In genomic region chr16:17922163-17922538, GRCm38 (mm10) we compare ENCODE assay signal across 9 mouse cellular contexts. TPM values are rescaled to one million over a fixed set of nuclear protein-coding genes. Genes with fewer than 3 reads are reported as not detected.
DNase-seq lines count a peak whose midpoint lies in the region; ATAC-seq and TF ChIP-seq lines count a peak whose summit lies in the region.
"Had no signal": no experiment of that assay in that cellular context is flagged by ENCODE, and none has a peak within 500 bp of the region (broad histone marks: within the 10 kb centered on the region; RNA-seq: fewer than 3 reads in every experiment).

No protein-coding gene starts in this region.

- 0 out of 2 replicates have a peak, but pooled peaks have one; percentile 10 for ATAC-seq in common myeloid progenitor, adult 5-6 weeks (replicated peaks; ENCODE audit: low read depth, poor library complexity, severe bottlenecking)
- peak; percentile 7 for ATAC-seq in forebrain, embryonic 16.5 days
- peak; percentile 16; the same call in 1 of the 2 replicates for ATAC-seq in liver, embryonic 16.5 days (ENCODE audit: low read depth)

- DNase-seq in layer of hippocampus, adult 2 months (ENCODE audit: low spot score in 2 of 2): no peak
- DNase-seq in layer of hippocampus, postnatal 10 days (ENCODE audit: low spot score in 2 of 2): no peak
- DNase-seq in adrenal gland, postnatal 10 days: no peak

- H3K4me3 ChIP-seq in layer of hippocampus, adult 2 months: peak overlapping the region; percentile 87
- H3K4me3 ChIP-seq in forebrain, embryonic 16.5 days (replicated peaks; ENCODE audit: low read length): peak overlapping the region; percentile 82
- H3K4me3 ChIP-seq in liver, embryonic 16.5 days (ENCODE audit: low read depth, low read length): peak overlapping the region; percentile 89
- H3K4me3 ChIP-seq in testis, adult 2 months (ENCODE audit: control insufficient read depth, low read depth, low read length): peak overlapping the region; percentile 97

- H3K27me3 ChIP-seq in forebrain, embryonic 16.5 days (replicated peaks; ENCODE audit: control insufficient read depth, insufficient read depth, low read length): peaks cover 6% of the 10 kb centered on the region
- H3K27me3 ChIP-seq in liver, embryonic 16.5 days (ENCODE audit: control insufficient read depth, insufficient read depth, low read depth, low read length): peaks cover 6% of the 10 kb centered on the region; the same call in 1 of the 2 replicates
- H3K27me3 ChIP-seq in testis, adult 2 months (ENCODE audit: control insufficient read depth, insufficient read depth, low read length): no peaks in the 10 kb centered on the region

- no peaks in the 10 kb centered on the region for H3K9me3 ChIP-seq in forebrain, embryonic 16.5 days (ENCODE audit: control insufficient read depth, low read length)
- no peaks in the 10 kb centered on the region for H3K9me3 ChIP-seq in liver, embryonic 16.5 days (replicated peaks; ENCODE audit: control insufficient read depth, low read length)

- H3K4me2 ChIP-seq in forebrain, embryonic 16.5 days (ENCODE audit: low read length): peak overlapping the region; percentile 99
- H3K4me2 ChIP-seq in liver, embryonic 16.5 days (ENCODE audit: low read depth, low read length): peak overlapping the region; percentile 91

- H3K27ac ChIP-seq in layer of hippocampus, adult 2 months: peak overlapping the region; percentile 91
- peak overlapping the region; percentile 90 for H3K27ac ChIP-seq in forebrain, embryonic 16.5 days (ENCODE audit: low read length)
- H3K27ac ChIP-seq in liver, embryonic 16.5 days (ENCODE audit: low read length): peak overlapping the region; percentile 88
- H3K27ac ChIP-seq in testis, adult 2 months (ENCODE audit: control insufficient read depth, insufficient read depth, low read depth, low read length): peak overlapping the region; percentile 90

- no peak for TF ChIP-seq CTCF in layer of hippocampus, adult 2 months (conservative IDR thresholded peaks at IDR 0.05)
- no peak for TF ChIP-seq CTCF in testis, adult 2 months (IDR thresholded peaks at IDR 0.05; ENCODE audit: control insufficient read depth, insufficient read depth, insufficient replicate concordance, low read depth, low read length)

- H3K9ac ChIP-seq in forebrain, embryonic 16.5 days (replicated peaks; ENCODE audit: low read depth, low read length): peak overlapping the region; percentile 81
- peak overlapping the region; percentile 74 for H3K9ac ChIP-seq in liver, embryonic 16.5 days (ENCODE audit: low read depth, low read length)

- peaks cover 33% of the 10 kb centered on the region for H3K4me1 ChIP-seq in forebrain, embryonic 16.5 days (replicated peaks; ENCODE audit: control insufficient read depth, insufficient read depth, low read length)
- peaks cover 20% of the 10 kb centered on the region for H3K4me1 ChIP-seq in liver, embryonic 16.5 days (ENCODE audit: control insufficient read depth, low read depth, low read length)
- H3K4me1 ChIP-seq in testis, adult 2 months (ENCODE audit: control insufficient read depth, insufficient read depth, low read length): peaks cover 17% of the 10 kb centered on the region

- 0% methylated on average over 14 of the region's 14 CpGs for WGBS in forebrain, embryonic 16.5 days
- under 1% methylated on average over 14 of the region's 14 CpGs for WGBS in liver, embryonic 16.5 days (ENCODE audit: insufficient replicate concordance)

- no peak for TF ChIP-seq POLR2A in testis, adult 2 months (IDR thresholded peaks at IDR 0.05; ENCODE audit: control insufficient read depth, low read depth, low read length)

- no peaks in the 10 kb centered on the region for H3K36me3 ChIP-seq in forebrain, embryonic 16.5 days (ENCODE audit: control insufficient read depth, insufficient read depth)
- no peaks in the 10 kb centered on the region for H3K36me3 ChIP-seq in liver, embryonic 16.5 days (ENCODE audit: control insufficient read depth, insufficient read depth)
- H3K36me3 ChIP-seq in testis, adult 2 months (ENCODE audit: control insufficient read depth, insufficient read depth, low read length): no peaks in the 10 kb centered on the region

RNA-seq across cellular contexts. Expression of gene Slc25a1, which starts 5.9 kb away (rescaled TPM):
- 10 to 100 TPM; 42.2 to 45.6 TPM for total RNA-seq in layer of hippocampus, adult 2 months (2021)
- 10 to 100 TPM; 78.3 to 87.2 TPM for total RNA-seq in layer of hippocampus, postnatal 10 days (2021)
- 58.6 and 63.7 TPM in 2 replicates for total RNA-seq in common myeloid progenitor, adult 5-6 weeks (2017)
- 133 and 155 TPM in 2 replicates for polyA plus RNA-seq in forebrain, embryonic 16.5 days (2015; fragmentation: Nextera tagmentation; extraction: Ambion mirVana)
- polyA plus RNA-seq in liver, embryonic 16.5 days (2015; fragmentation: Nextera tagmentation; extraction: Ambion mirVana): 55.8 and 63.5 TPM in 2 replicates
- 45.4 and 52.8 TPM in 2 replicates for polyA plus RNA-seq in testis, adult 2 months (2012; rRNA removed)
- total RNA-seq in adrenal gland, postnatal 10 days (2021): 100 to 1,000 TPM; 115 to 121 TPM

RNA-seq across cellular contexts. Expression of gene Gsc2, which starts 7.3 kb away (rescaled TPM):
- not detected for total RNA-seq in layer of hippocampus, adult 2 months (2021)
- not detected for total RNA-seq in layer of hippocampus, postnatal 10 days (2021)
- not detected in 2 replicates for total RNA-seq in common myeloid progenitor, adult 5-6 weeks (2017)
- 0.30 TPM in 1 of 2 replicates, not detected in the other for polyA plus RNA-seq in forebrain, embryonic 16.5 days (2015; fragmentation: Nextera tagmentation; extraction: Ambion mirVana)
- not detected in 2 replicates for polyA plus RNA-seq in liver, embryonic 16.5 days (2015; fragmentation: Nextera tagmentation; extraction: Ambion mirVana)
- 7.7 and 8.9 TPM in 2 replicates for polyA plus RNA-seq in testis, adult 2 months (2012; rRNA removed)
- total RNA-seq in adrenal gland, postnatal 10 days (2021): not detected
- total RNA-seq: left cerebral cortex, postnatal 14 days had no signal

RNA-seq across cellular contexts. Expression of gene Ess2, which starts 11.0 kb away (rescaled TPM):
- 10 to 100 TPM; 33.1 to 33.3 TPM for total RNA-seq in layer of hippocampus, adult 2 months (2021)
- 10 to 100 TPM; 31.7 to 33.5 TPM for total RNA-seq in layer of hippocampus, postnatal 10 days (2021)
- total RNA-seq in common myeloid progenitor, adult 5-6 weeks (2017): 14.4 and 37.0 TPM in 2 replicates
- polyA plus RNA-seq in forebrain, embryonic 16.5 days (2015; fragmentation: Nextera tagmentation; extraction: Ambion mirVana): 57.2 and 60.8 TPM in 2 replicates
- 9.1 and 9.4 TPM in 2 replicates for polyA plus RNA-seq in liver, embryonic 16.5 days (2015; fragmentation: Nextera tagmentation; extraction: Ambion mirVana)
- 27.2 and 28.3 TPM in 2 replicates for polyA plus RNA-seq in testis, adult 2 months (2012; rRNA removed)
- 10 to 100 TPM; 19.4 to 23.1 TPM for total RNA-seq in adrenal gland, postnatal 10 days (2021)

RNA-seq across cellular contexts. Expression of gene Tssk2, which starts 23.7 kb away (rescaled TPM):
- total RNA-seq in layer of hippocampus, adult 2 months (2021): not detected
- total RNA-seq in layer of hippocampus, postnatal 10 days (2021): not detected
- not detected in 2 replicates for total RNA-seq in common myeloid progenitor, adult 5-6 weeks (2017)
- polyA plus RNA-seq in forebrain, embryonic 16.5 days (2015; fragmentation: Nextera tagmentation; extraction: Ambion mirVana): 0.17 TPM in 1 of 2 replicates, not detected in the other
- polyA plus RNA-seq in liver, embryonic 16.5 days (2015; fragmentation: Nextera tagmentation; extraction: Ambion mirVana): not detected in 2 replicates
- 845 and 898 TPM in 2 replicates for polyA plus RNA-seq in testis, adult 2 months (2012; rRNA removed)
- not detected for total RNA-seq in adrenal gland, postnatal 10 days (2021)
- total RNA-seq: left cerebral cortex, postnatal 14 days had no signal
- polyA plus RNA-seq: brain, embryonic 14.5 days had no signal

RNA-seq across cellular contexts. Expression of gene Dgcr2, which starts 23.8 kb away (rescaled TPM):
- 100 to 1,000 TPM; 104 to 112 TPM for total RNA-seq in layer of hippocampus, adult 2 months (2021)
- total RNA-seq in layer of hippocampus, postnatal 10 days (2021): 100 to 1,000 TPM; 109 to 114 TPM
- 29.4 and 43.8 TPM in 2 replicates for total RNA-seq in common myeloid progenitor, adult 5-6 weeks (2017)
- 108 and 110 TPM in 2 replicates for polyA plus RNA-seq in forebrain, embryonic 16.5 days (2015; fragmentation: Nextera tagmentation; extraction: Ambion mirVana)
- 19.8 and 21.3 TPM in 2 replicates for polyA plus RNA-seq in liver, embryonic 16.5 days (2015; fragmentation: Nextera tagmentation; extraction: Ambion mirVana)
- 259 and 263 TPM in 2 replicates for polyA plus RNA-seq in testis, adult 2 months (2012; rRNA removed)
- total RNA-seq in adrenal gland, postnatal 10 days (2021): 10 to 100 TPM; 60.6 to 63.9 TPM
